Mouse (Mus musculus): Measurements from ENCODE around the gene Adgre5. TPM values are rescaled to one million over a fixed set of nuclear protein-coding genes. Genes with fewer than 3 reads are reported as not detected.

Adgre5 gene
- polyA plus RNA-seq, 1 experiment from 2014 or later = 50.1 TPM

GRCm38 (mm10) chr8:83749265-83749664 lies 8.1 kb upstream of the Adgre5 start:
- H3K27me3 ChIP-seq = no peaks in the 10 kb centered on the region
- no peak for ATAC-seq (ENCODE audit: insufficient number of reproducible peaks, low FRiP score, low TSS enrichment, low read depth)
- H3K4me2 ChIP-seq (replicated peaks) = no peak overlapping the region
- no peak overlapping the region for H3K4me3 ChIP-seq (replicated peaks)
- no peaks in the 10 kb centered on the region for H3K36me3 ChIP-seq
- H3K27ac ChIP-seq (replicated peaks) = peak overlapping the region; percentile 25; the same call in 1 of the 2 replicates
- H3K9me3 ChIP-seq (replicated peaks) = no peaks in the 10 kb centered on the region
- 69% methylated on average over 9 of the region's 9 CpGs for WGBS
- H3K4me1 ChIP-seq = peaks cover 23% of the 10 kb centered on the region
- no peak overlapping the region for H3K9ac ChIP-seq

GRCm38 (mm10) chr8:83748708-83749107 lies 7.6 kb upstream of the Adgre5 start:
- peak; percentile 52 for ATAC-seq (ENCODE audit: insufficient number of reproducible peaks, low FRiP score, low TSS enrichment, low read depth)
- 43% methylated on average over 3 of the region's 3 CpGs for WGBS
- no peaks in the 10 kb centered on the region for H3K36me3 ChIP-seq
- H3K27me3 ChIP-seq = no peaks in the 10 kb centered on the region
- H3K9me3 ChIP-seq (replicated peaks) = no peaks in the 10 kb centered on the region
- peaks cover 23% of the 10 kb centered on the region for H3K4me1 ChIP-seq
- no peak overlapping the region for H3K9ac ChIP-seq
- peak overlapping the region; percentile 71 for H3K27ac ChIP-seq (replicated peaks)
- H3K4me2 ChIP-seq (replicated peaks) = 0 out of 2 replicates have a peak overlapping the region, but pooled peaks have one; percentile 76
- no peak overlapping the region for H3K4me3 ChIP-seq (replicated peaks)

DNA sequence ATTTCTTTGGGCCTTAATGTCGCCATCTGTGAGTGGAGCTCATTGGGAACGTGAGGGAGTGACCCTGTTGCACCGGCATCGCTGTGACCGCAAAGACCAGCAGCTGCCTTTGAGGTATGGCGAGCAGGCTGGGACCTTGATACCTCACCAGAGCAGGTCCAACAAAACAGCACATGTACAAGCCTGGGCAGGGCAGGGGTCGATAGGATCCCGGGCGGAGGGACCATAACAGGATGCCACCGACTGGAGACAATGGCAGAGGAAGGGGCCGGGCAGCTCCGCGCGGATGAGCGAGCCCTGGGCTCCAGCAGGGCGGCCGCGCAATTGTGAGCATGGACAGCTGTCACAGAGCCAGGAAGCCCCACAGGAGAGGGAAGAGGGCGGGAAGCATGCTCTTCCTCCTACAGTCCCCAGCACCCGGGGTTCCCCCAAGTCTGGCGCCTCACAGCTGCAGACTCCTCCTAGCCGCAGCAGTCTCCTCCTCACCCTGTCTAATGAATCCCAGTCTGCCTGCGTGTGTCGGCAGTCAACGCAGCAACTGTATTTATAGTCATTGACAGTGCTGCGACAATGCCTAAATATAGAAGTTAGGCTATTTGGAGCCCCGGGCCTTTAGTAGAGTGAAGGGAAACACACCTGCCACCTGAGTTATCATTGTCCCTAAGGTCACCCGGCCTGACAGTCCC lies 6.7 kb upstream of the Adgre5 start:
- peak overlapping the region; percentile 71 for H3K27ac ChIP-seq (replicated peaks)
- no peaks in the 10 kb centered on the region for H3K27me3 ChIP-seq
- ATAC-seq (ENCODE audit: insufficient number of reproducible peaks, low FRiP score, low TSS enrichment, low read depth) = peak; percentile 89
- peak overlapping the region; percentile 38 for H3K4me3 ChIP-seq (replicated peaks)
- H3K9ac ChIP-seq = no peak overlapping the region
- WGBS = 2% methylated on average over 28 of the region's 28 CpGs
- peaks cover 23% of the 10 kb centered on the region for H3K4me1 ChIP-seq
- no peaks in the 10 kb centered on the region for H3K36me3 ChIP-seq
- H3K9me3 ChIP-seq (replicated peaks) = no peaks in the 10 kb centered on the region
- H3K4me2 ChIP-seq (replicated peaks) = peak overlapping the region; percentile 76

GRCm38 (mm10) chr8:83744070-83744469 lies 2.9 kb upstream of the Adgre5 start:
- no peaks in the 10 kb centered on the region for H3K27me3 ChIP-seq
- H3K4me2 ChIP-seq (replicated peaks) = no peak overlapping the region
- ATAC-seq (ENCODE audit: insufficient number of reproducible peaks, low FRiP score, low TSS enrichment, low read depth) = no peak
- H3K27ac ChIP-seq (replicated peaks) = no peak overlapping the region
- H3K9me3 ChIP-seq (replicated peaks) = no peaks in the 10 kb centered on the region
- peaks cover 43% of the 10 kb centered on the region for H3K4me1 ChIP-seq
- WGBS = 75% methylated on average over 4 of the region's 4 CpGs
- no peak overlapping the region for H3K9ac ChIP-seq
- no peaks in the 10 kb centered on the region for H3K36me3 ChIP-seq
- H3K4me3 ChIP-seq (replicated peaks) = no peak overlapping the region

GRCm38 (mm10) chr8:83742968-83743367 lies 1.8 kb upstream of the Adgre5 start:
- H3K27me3 ChIP-seq = no peaks in the 10 kb centered on the region
- no peak overlapping the region for H3K9ac ChIP-seq
- no peak for ATAC-seq (ENCODE audit: insufficient number of reproducible peaks, low FRiP score, low TSS enrichment, low read depth)
- H3K4me2 ChIP-seq (replicated peaks) = no peak overlapping the region
- H3K4me3 ChIP-seq (replicated peaks) = no peak overlapping the region
- 91% methylated on average over 6 of the region's 6 CpGs for WGBS
- H3K9me3 ChIP-seq (replicated peaks) = no peaks in the 10 kb centered on the region
- no peaks in the 10 kb centered on the region for H3K36me3 ChIP-seq
- peaks cover 43% of the 10 kb centered on the region for H3K4me1 ChIP-seq
- H3K27ac ChIP-seq (replicated peaks) = no peak overlapping the region

DNA sequence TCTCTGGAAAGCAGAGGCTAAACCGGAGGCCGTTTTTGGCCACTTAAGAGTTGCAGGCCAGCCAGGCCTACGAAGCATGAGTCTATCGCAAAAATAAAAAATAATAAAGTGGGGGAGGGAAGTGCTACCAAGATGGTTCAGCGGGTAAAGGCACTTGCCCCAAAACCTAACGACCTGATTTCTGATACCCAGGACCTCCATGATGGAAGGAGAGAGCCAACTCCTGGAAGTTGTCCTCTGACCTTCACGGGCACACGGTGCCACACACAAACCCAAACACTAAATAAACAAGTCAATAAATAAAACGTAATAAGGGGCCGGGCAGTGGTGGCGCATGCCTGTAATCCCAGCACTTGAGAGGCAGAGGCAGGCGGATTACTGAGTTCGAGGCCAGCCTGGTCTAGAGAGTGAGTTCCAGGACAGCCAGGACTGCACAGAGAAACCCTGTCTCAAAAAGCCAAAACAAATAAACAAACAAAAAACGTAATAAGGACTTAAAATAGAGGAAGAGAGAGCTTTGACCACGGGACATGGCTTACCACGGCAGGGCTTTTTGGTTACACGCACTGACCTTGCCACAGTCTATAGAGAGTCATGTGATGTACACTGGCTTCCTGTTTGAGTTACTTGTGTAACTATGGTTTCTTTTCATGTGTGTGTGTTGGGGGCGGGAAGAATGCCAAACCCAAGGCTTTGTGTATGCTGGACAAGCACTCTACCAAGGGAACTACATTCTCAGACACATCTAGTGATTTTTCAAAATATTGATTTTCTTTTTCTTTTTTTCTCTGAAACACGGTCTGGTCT lies 926 bp upstream of the Adgre5 start:
- Histone ChIP-seq H3K27me3 (no peaks in the 10 kb centered on the region), H3K4me1 (peaks cover 43% of the 10 kb centered on the region), H3K9me3 (replicated peaks) (no peaks in the 10 kb centered on the region), H3K27ac (replicated peaks) (peak overlapping the region; percentile 82), H3K4me3 (replicated peaks) (peak overlapping the region; percentile 65; the same call in 1 of the 2 replicates), H3K9ac (no peak overlapping the region), H3K36me3 (no peaks in the 10 kb centered on the region), H3K4me2 (replicated peaks) (peak overlapping the region; percentile 93)
- no peak for ATAC-seq (ENCODE audit: insufficient number of reproducible peaks, low FRiP score, low TSS enrichment, low read depth)
- WGBS = 74% methylated on average over 19 of the region's 19 CpGs

DNA sequence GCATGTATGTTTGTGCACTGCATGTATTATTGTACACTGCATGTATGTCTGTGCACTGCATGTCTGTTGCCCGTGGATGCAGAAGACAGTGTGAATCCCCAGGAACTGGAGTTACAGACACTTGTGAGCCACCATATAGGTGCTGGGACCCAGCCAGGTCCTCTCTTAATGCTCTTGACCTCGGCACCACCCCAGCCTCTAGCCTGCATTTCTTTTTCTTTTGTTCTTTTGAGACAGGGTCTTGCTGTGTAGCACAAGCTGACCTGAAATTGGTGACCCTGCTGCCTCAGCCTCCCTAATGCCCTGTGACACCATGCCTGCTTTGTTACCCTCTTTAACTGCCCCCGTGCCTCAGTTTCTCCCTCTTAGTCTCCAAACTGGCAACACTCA lies 545 bp downstream of the Adgre5 start:
- WGBS = 10% methylated on average over 3 of the region's 3 CpGs
- peak overlapping the region; percentile 82 for H3K27ac ChIP-seq (replicated peaks)

DNA sequence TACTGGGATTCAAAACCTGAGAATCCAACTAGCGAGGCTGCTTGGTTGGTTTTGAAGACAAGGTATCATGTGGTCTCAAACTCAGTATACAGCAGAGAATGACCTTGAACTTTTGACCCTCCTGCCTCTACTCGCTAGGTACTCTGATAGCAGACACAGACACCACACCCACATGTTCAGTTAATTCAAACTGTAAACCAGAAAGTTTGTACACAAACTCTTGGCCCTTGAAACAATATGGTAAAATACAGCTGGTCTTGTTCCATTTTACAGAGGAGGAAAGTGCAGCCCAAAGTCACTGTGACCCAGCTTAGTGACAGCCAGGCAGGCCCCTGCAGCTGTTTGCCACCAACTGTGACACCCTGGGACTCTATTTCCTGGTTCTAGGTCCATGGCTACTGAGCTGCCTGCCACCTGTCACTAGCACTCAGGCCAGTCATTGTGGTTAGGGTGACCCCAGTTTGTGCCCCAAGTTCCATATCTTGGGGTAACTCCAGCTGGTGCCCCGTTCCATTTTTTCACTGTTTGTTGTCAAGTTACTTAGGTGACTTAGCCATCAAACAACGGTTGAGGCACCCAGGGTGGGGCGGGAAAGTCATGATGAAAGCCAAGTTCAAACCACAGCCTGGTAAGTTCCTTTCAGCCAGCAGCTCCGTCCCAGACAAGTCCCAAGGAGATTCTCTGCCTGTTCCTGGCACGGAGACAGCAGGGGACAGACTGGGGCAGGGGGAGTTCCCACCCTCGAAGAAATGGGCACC lies 1.2 kb downstream of the Adgre5 start:
- ATAC-seq (ENCODE audit: insufficient number of reproducible peaks, low FRiP score, low TSS enrichment, low read depth) = no peak
- 21% methylated on average over 8 of the region's 8 CpGs for WGBS
- Histone ChIP-seq H3K4me2 (replicated peaks) (peak overlapping the region; percentile 93), H3K4me3 (replicated peaks) (peak overlapping the region; percentile 65), H3K27ac (replicated peaks) (peak overlapping the region; percentile 82), H3K9ac (no peak overlapping the region), H3K36me3 (no peaks in the 10 kb centered on the region), H3K9me3 (replicated peaks) (no peaks in the 10 kb centered on the region), H3K4me1 (peaks cover 47% of the 10 kb centered on the region), H3K27me3 (no peaks in the 10 kb centered on the region)

More for the DNA sequence above, 545 bp downstream of the Adgre5 start:
- no peak for ATAC-seq (ENCODE audit: insufficient number of reproducible peaks, low FRiP score, low TSS enrichment, low read depth)
- Histone ChIP-seq H3K27me3 (no peaks in the 10 kb centered on the region), H3K9ac (peak overlapping the region; percentile 68), H3K4me1 (peaks cover 47% of the 10 kb centered on the region), H3K36me3 (no peaks in the 10 kb centered on the region), H3K4me2 (replicated peaks) (peak overlapping the region; percentile 93), H3K9me3 (replicated peaks) (no peaks in the 10 kb centered on the region), H3K4me3 (replicated peaks) (peak overlapping the region; percentile 65)

DNA sequence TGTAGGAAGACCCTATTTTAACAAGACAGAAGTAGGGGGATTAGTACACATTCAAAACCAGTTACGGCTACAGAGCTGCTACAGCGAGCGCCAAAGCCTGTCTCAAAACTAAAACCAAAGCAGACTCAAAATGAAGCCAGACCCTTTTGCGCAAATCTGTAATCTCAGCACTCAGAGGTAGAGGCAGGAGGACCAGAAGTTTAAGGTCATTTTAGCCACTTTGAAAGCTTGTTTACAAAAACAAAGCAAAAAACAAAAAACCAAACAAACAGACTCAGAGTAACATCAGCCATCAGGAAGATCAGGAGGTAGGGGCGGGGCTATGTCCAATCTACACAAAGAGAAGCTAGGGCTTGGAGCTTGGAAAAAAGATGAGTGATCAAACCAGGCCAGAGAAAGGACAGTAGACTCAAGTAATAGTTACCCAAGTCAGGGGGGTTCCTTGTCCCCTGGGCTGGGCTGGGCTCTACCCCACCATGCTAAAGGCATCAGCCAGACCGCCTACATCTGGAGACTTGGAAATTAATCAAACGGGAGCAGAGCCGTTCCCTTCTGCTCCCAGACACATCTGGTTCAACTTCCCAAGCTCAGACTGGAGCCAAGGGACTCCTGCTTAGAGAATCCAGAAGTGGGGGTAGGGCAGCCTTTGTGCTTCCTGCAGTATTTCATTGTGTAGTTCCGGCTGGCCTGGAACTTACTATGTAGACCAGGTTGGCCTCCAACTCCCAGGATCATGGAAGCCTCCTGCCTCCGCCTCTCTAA lies 2.0 kb downstream of the Adgre5 start:
- H3K4me1 ChIP-seq = peaks cover 47% of the 10 kb centered on the region
- H3K4me3 ChIP-seq (replicated peaks) = peak overlapping the region; percentile 65
- no peaks in the 10 kb centered on the region for H3K27me3 ChIP-seq
- H3K36me3 ChIP-seq = no peaks in the 10 kb centered on the region
- H3K27ac ChIP-seq (replicated peaks) = peak overlapping the region; percentile 82
- H3K4me2 ChIP-seq (replicated peaks) = peak overlapping the region; percentile 93
- peak; percentile 64; the same call in 1 of the 2 replicates for ATAC-seq (ENCODE audit: insufficient number of reproducible peaks, low FRiP score, low TSS enrichment, low read depth)
- H3K9me3 ChIP-seq (replicated peaks) = no peaks in the 10 kb centered on the region
- WGBS = 41% methylated on average over 10 of the region's 10 CpGs
- no peak overlapping the region for H3K9ac ChIP-seq

GRCm38 (mm10) chr8:83737852-83738562 lies 3.1 kb downstream of the Adgre5 start:
- Histone ChIP-seq H3K9me3 (replicated peaks) (no peaks in the 10 kb centered on the region), H3K27me3 (no peaks in the 10 kb centered on the region), H3K4me1 (peaks cover 47% of the 10 kb centered on the region), H3K4me2 (replicated peaks) (peak overlapping the region; percentile 19), H3K36me3 (no peaks in the 10 kb centered on the region), H3K9ac (no peak overlapping the region), H3K27ac (replicated peaks) (peak overlapping the region; percentile 82; the same call in 1 of the 2 replicates), H3K4me3 (replicated peaks) (no peak overlapping the region)
- 51% methylated on average over 4 of the region's 4 CpGs for WGBS
- no peak for ATAC-seq (ENCODE audit: insufficient number of reproducible peaks, low FRiP score, low TSS enrichment, low read depth)
